Mouse (Mus musculus): Measurements from ENCODE around the gene Heatr6. TPM values are rescaled to one million over a fixed set of nuclear protein-coding genes. Genes with fewer than 3 reads are reported as not detected.

Heatr6 gene
- total and polyA plus RNA-seq, 3 experiments: 17.4 to 24.4 (median 17.6) TPM

DNA sequence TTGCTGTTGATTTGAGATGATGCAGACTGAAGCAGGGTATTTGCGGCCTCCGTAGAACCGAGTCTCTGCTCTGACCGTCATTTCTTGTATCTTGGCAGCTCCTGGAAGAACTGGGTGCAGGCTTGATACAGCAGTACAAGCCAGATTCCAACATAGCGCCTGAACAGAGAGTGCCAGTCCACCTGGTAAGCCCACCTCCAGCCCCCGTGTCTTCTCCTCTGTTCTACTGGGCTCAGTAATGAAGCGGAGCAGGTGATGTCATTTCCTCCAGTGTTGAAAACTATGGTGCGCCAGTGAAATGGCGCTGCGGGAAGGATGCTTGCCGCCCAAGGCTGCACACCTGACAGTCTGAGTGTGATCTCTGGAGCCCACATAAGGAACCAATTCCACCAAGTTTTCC lies 20.8 kb downstream of the Heatr6 start:
- H3K36me3 ChIP-seq (replicated peaks in 1 of 2; ENCODE audit: control insufficient read depth in 1 of 2, insufficient read depth in 1 of 2, low read length in 1 of 2): peaks cover 77 to 94% of the 10 kb centered on the region in 2 experiments
- no peaks in the 10 kb centered on the region for H3K27me3 ChIP-seq (replicated peaks)
- H3K4me3 ChIP-seq (replicated peaks in 1 of 3; ENCODE audit: low read depth in 2 of 3, low read length in 2 of 3, poor library complexity in 1 of 3): no peak overlapping the region
- DNase-seq (ENCODE audit: extremely low read depth): no peak
- no peak overlapping the region for H3K9ac ChIP-seq (ENCODE audit: insufficient read depth, low read depth)
- H3K4me2 ChIP-seq (ENCODE audit: insufficient read depth, low read depth, poor library complexity, severe bottlenecking): no peak overlapping the region
- H3K9me3 ChIP-seq (replicated peaks; ENCODE audit: low read length): no peaks in the 10 kb centered on the region
- peaks cover 0 to 7% of the 10 kb centered on the region in 2 experiments; a peak in 2 of 4 replicates for H3K4me1 ChIP-seq (ENCODE audit: control insufficient read depth in 1 of 2, insufficient read depth in 2 of 2)
- dilution Hi-C loops (cut with MboI; ENCODE audit: extremely low pct_ligation_motif_present, extremely low pct_unique_long_range_greater_than_20kb, low sequenced_read_pairs): no loop called here
- no peak for TF ChIP-seq E2F4 (IDR thresholded peaks at IDR 0.05; ENCODE audit: insufficient replicate concordance, low read depth, low read length)
- TF ChIP-seq PAX5 (IDR thresholded peaks at IDR 0.05; ENCODE audit: low read length): no peak
- no peak for TF ChIP-seq UBTF (IDR thresholded peaks at IDR 0.05; ENCODE audit: low read depth, low read length)
- TF ChIP-seq NRF1 (IDR thresholded peaks at IDR 0.05; ENCODE audit: low read depth, low read length): no peak
- no peak for TF ChIP-seq CHD2 (IDR thresholded peaks at IDR 0.05; ENCODE audit: low read length)
- TF ChIP-seq TCF12 (IDR thresholded peaks at IDR 0.05; ENCODE audit: low read depth, low read length): no peak
- TF ChIP-seq BHLHE40 (IDR thresholded peaks at IDR 0.05; ENCODE audit: low read depth, low read length): no peak
- no peak for TF ChIP-seq MAX (IDR thresholded peaks at IDR 0.05; ENCODE audit: low read length)
- TF ChIP-seq MAZ (IDR thresholded peaks at IDR 0.05; ENCODE audit: low read depth, low read length): no peak
- TF ChIP-seq NELFE (IDR thresholded peaks at IDR 0.05; ENCODE audit: low read depth, low read length): no peak
- no peak for TF ChIP-seq ZNF384 (IDR thresholded peaks at IDR 0.05; ENCODE audit: low read depth, low read length)
- TF ChIP-seq POLR2AphosphoS2 (IDR thresholded peaks at IDR 0.05; ENCODE audit: low read depth, low read length): no peak
- no peak for TF ChIP-seq ZC3H11A (IDR thresholded peaks at IDR 0.05; ENCODE audit: low read depth, low read length)
- no peak for TF ChIP-seq HCFC1 (IDR thresholded peaks at IDR 0.05; ENCODE audit: low read depth, low read length)
- no peak for TF ChIP-seq SMC3 (IDR thresholded peaks at IDR 0.05; ENCODE audit: low read depth, low read length)
- TF ChIP-seq MAFK (IDR thresholded peaks at IDR 0.05; ENCODE audit: insufficient replicate concordance, low read length): no peak
- no peak for TF ChIP-seq JUN (IDR thresholded peaks at IDR 0.05; ENCODE audit: insufficient read depth, low read depth, low read length)
- no peak for TF ChIP-seq MEF2A (IDR thresholded peaks at IDR 0.05; ENCODE audit: borderline replicate concordance, low read depth, low read length)
- no peak for TF ChIP-seq SIN3A (IDR thresholded peaks at IDR 0.05; ENCODE audit: low read length)
- in situ Hi-C loops (cut with MboI; ENCODE audit: low pct_ligation_motif_present, low pct_unique_long_range_greater_than_20kb, low sequenced_read_pairs): no loop called here
- no peaks in the 10 kb centered on the region for H3K79me2 ChIP-seq (replicated peaks; ENCODE audit: control insufficient read depth, extremely low read depth, insufficient read depth, poor library complexity, severe bottlenecking)
- H3K27ac ChIP-seq (ENCODE audit: insufficient read depth, low read depth): no peak overlapping the region

DNA sequence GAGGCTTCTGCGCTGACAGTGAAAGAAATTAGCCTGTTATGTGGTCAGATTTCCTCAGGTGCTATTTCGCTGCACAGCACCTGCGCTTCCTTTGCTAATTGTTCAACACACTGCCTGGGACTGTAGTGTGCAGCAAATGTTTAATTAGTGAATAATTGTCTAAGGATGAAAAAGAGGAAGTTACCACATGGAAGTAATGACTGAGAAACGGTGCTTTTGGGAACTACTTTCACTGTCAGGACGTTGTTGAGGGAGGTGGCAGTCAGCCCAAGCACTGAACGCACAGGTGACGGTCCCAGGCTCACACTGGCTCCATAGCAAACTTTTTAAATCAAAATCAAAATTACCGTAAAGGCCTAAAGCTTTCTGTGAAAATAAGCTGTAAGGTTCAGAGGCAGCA lies 23.3 kb downstream of the Heatr6 start:
- Histone ChIP-seq H3K36me3 (replicated peaks in 1 of 2; ENCODE audit: control insufficient read depth in 1 of 2, insufficient read depth in 1 of 2, low read length in 1 of 2) (peaks cover 85 to 96% of the 10 kb centered on the region in 2 experiments), H3K79me2 (replicated peaks; ENCODE audit: control insufficient read depth, extremely low read depth, insufficient read depth, poor library complexity, severe bottlenecking) (no peaks in the 10 kb centered on the region), H3K27me3 (replicated peaks) (no peaks in the 10 kb centered on the region), H3K4me3 (replicated peaks in 1 of 3; ENCODE audit: low read depth in 2 of 3, low read length in 2 of 3, poor library complexity in 1 of 3) (no peak overlapping the region), H3K27ac (ENCODE audit: insufficient read depth, low read depth) (no peak overlapping the region), H3K9ac (ENCODE audit: insufficient read depth, low read depth) (no peak overlapping the region), H3K4me1 (ENCODE audit: control insufficient read depth in 1 of 2, insufficient read depth in 2 of 2) (peaks cover 0 to 7% of the 10 kb centered on the region in 2 experiments; a peak in 2 of 4 replicates), H3K9me3 (replicated peaks; ENCODE audit: low read length) (peaks cover 15% of the 10 kb centered on the region), H3K4me2 (ENCODE audit: insufficient read depth, low read depth, poor library complexity, severe bottlenecking) (no peak overlapping the region)
- dilution Hi-C loops (cut with MboI; ENCODE audit: extremely low pct_ligation_motif_present, extremely low pct_unique_long_range_greater_than_20kb, low sequenced_read_pairs): no loop called here
- TF ChIP-seq ZNF384 (IDR thresholded peaks at IDR 0.05; ENCODE audit: low read depth, low read length) (no peak), SIN3A (IDR thresholded peaks at IDR 0.05; ENCODE audit: low read length) (no peak), PAX5 (IDR thresholded peaks at IDR 0.05; ENCODE audit: low read length) (no peak), TBP (conservative IDR thresholded peaks at IDR 0.05; ENCODE audit: low read depth, low read length) (no peak), ETS1 (conservative IDR thresholded peaks at IDR 0.05; ENCODE audit: low read depth, low read length) (no peak), HCFC1 (IDR thresholded peaks at IDR 0.05; ENCODE audit: low read depth, low read length) (no peak), JUND (conservative IDR thresholded peaks at IDR 0.05; ENCODE audit: low read depth, low read length) (no peak), TCF12 (IDR thresholded peaks at IDR 0.05; ENCODE audit: low read depth, low read length) (no peak), UBTF (IDR thresholded peaks at IDR 0.05; ENCODE audit: low read depth, low read length) (no peak), MEF2A (IDR thresholded peaks at IDR 0.05; ENCODE audit: borderline replicate concordance, low read depth, low read length) (no peak), KAT2A (IDR thresholded peaks at IDR 0.05; ENCODE audit: insufficient replicate concordance, low read length) (no peak), MAZ (IDR thresholded peaks at IDR 0.05; ENCODE audit: low read depth, low read length) (no peak), SMC3 (IDR thresholded peaks at IDR 0.05; ENCODE audit: low read depth, low read length) (no peak), ZMIZ1 (IDR thresholded peaks at IDR 0.05; ENCODE audit: low read depth, low read length) (no peak), IRF4 (IDR thresholded peaks at IDR 0.05; ENCODE audit: low read depth, low read length) (no peak)
- no peak for DNase-seq (ENCODE audit: extremely low read depth)
- in situ Hi-C loops (cut with MboI; ENCODE audit: low pct_ligation_motif_present, low pct_unique_long_range_greater_than_20kb, low sequenced_read_pairs): no loop called here
